Mouse (Mus musculus) spleen, adult 2 months (tissue): Measurements from ENCODE around the gene Lgals4.

Experiments used
- CTCF ChIP-seq: fragments of 200-500 bp; IDR thresholded peaks from 2 replicates; pipeline ENCODE4 v1.5.1; 2011; ENCODE audit warnings: mild to moderate bottlenecking, inconsistent platforms; ENCODE audit not compliant: insufficient read depth, insufficient read length, insufficient replicate concordance; ENCODE audit errors: extremely low read depth
- POLR2A ChIP-seq: fragments of 200-500 bp; IDR thresholded peaks from 2 replicates; pipeline ENCODE4 v1.6.1; 2011; ENCODE audit warnings: low read depth, low read length, inconsistent platforms

DNA sequence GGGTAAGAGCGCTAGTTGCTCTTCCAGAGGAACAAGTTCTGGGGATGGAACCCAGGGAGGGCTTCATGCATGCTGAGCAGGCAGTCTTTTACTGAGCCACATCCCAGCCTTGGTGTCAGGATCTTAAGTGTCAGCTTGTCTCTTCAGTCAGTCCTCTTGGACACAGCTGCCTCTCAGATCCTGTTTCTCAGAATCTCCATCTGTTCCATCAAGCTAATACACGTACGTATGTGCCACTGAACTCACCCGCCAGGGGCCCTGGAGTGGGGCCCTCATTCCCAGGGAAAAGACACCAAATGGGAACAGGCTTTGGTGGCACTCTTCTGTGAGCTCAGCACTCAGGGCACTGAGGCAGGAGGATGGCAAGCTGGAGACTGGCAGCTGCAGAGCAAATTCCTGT lies 44.2 kb downstream of the Lgals4 start:
- no peak for TF ChIP-seq CTCF
- no peak for TF ChIP-seq POLR2A
